Mouse (Mus musculus) midbrain, embryonic 16.5 days (tissue): ENCODE measurements around the gene Pomgnt1. TPM values are rescaled to one million over a fixed set of nuclear protein-coding genes. Genes with fewer than 3 reads are reported as not detected.

Experiments
- ATAC-seq: fragments of 200-750 bp; cut with Nextera tagmentation; 2 replicates; pipeline ENCODE4 v1.8.0; 2017; ENCODE audit warnings: moderate TSS enrichment
- H3K27ac ChIP-seq: fragments of 300-500 bp; sonication (generic); 2 replicates; pipeline ENCODE4 v1.5.1; 2014; ENCODE audit warnings: mild to moderate bottlenecking, low read length, mixed read lengths
- H3K27me3 ChIP-seq: fragments of 300-500 bp; sonication (generic); 2 replicates; pipeline ENCODE4 v1.6.1; 2014; ENCODE audit warnings: low read depth, low read length, mixed read lengths; ENCODE audit not compliant: control insufficient read depth, insufficient read depth
- H3K36me3 ChIP-seq: fragments of 300-500 bp; sonication (generic); 2 replicates; pipeline ENCODE4 v1.6.1; 2014; ENCODE audit warnings: mild to moderate bottlenecking, low read length, moderate library complexity, mixed read lengths; ENCODE audit not compliant: control insufficient read depth, insufficient read depth
- H3K4me1 ChIP-seq: fragments of 300-500 bp; sonication (generic); 2 replicates; pipeline ENCODE4 v1.6.1; 2014; ENCODE audit warnings: mild to moderate bottlenecking, low read length, mixed read lengths; ENCODE audit not compliant: control insufficient read depth, insufficient read depth
- H3K4me2 ChIP-seq: fragments of 300-500 bp; sonication (generic); 2 replicates; pipeline ENCODE4 v1.6.1; 2014; ENCODE audit warnings: mild to moderate bottlenecking, low read length, mixed read lengths
- H3K4me3 ChIP-seq: fragments of 300-500 bp; sonication (generic); 2 replicates; pipeline ENCODE4 v1.5.1; 2014; ENCODE audit warnings: low read depth, mild to moderate bottlenecking, low read length, moderate library complexity, mixed read lengths
- H3K9ac ChIP-seq: fragments of 300-500 bp; sonication (generic); 2 replicates; pipeline ENCODE4 v1.6.1; 2014; ENCODE audit warnings: low read depth, low read length, mixed read lengths
- H3K9me3 ChIP-seq: fragments of 300-500 bp; sonication (generic); replicated peaks from 2 replicates; pipeline ENCODE4 v1.6.1; 2014; ENCODE audit warnings: mild to moderate bottlenecking, low read length, mixed read lengths; ENCODE audit not compliant: control insufficient read depth, poor library complexity, severe bottlenecking
- WGBS: fragments of 180-500 bp; shearing (Covaris S2); extraction: QIAGEN DNeasy Blood & Tissue Kit; methylation state at CpG from one replicate; pipeline ENCODE4 v1.1.7; 2014; 5-methylcytosine and 5-hydroxymethylcytosine counted together
- polyA plus RNA-seq: library from polyadenylated mRNA; unstranded; fragments of >200 nt; fragmentation: Nextera tagmentation; extraction: Ambion mirVana; gene quantifications from 2 replicates; pipeline ENCODE4 v1.2.1, GENCODE M21; 2015

Pomgnt1 gene
- polyA plus RNA-seq, 1 experiment from 2014 or later, result 68.8 TPM

- H3K9ac ChIP-seq, result 0 out of 2 replicates have a peak overlapping the region, but pooled peaks have one; percentile 25
- H3K36me3 ChIP-seq, result no peaks in the 10 kb centered on the region
- no peaks in the 10 kb centered on the region for H3K9me3 ChIP-seq
- no peak for ATAC-seq
- no peak overlapping the region for H3K4me3 ChIP-seq
- H3K27me3 ChIP-seq, result no peaks in the 10 kb centered on the region
- 65% methylated on average over 6 of the region's 6 CpGs for WGBS
- peaks cover 13% of the 10 kb centered on the region for H3K4me1 ChIP-seq
- H3K4me2 ChIP-seq, result no peak overlapping the region
- no peak overlapping the region for H3K27ac ChIP-seq
These were observed 4.3 kb downstream of the Pomgnt1 start for GRCm38 (mm10) chr4:116127956-116128355.

- no peaks in the 10 kb centered on the region for H3K27me3 ChIP-seq
- no peak overlapping the region for H3K4me3 ChIP-seq
- no peak overlapping the region for H3K9ac ChIP-seq
- H3K27ac ChIP-seq, result no peak overlapping the region
- H3K4me2 ChIP-seq, result no peak overlapping the region
- no peaks in the 10 kb centered on the region for H3K9me3 ChIP-seq
- no peak for ATAC-seq
- WGBS, result 85% methylated on average over 4 of the region's 4 CpGs
- H3K4me1 ChIP-seq, result no peaks in the 10 kb centered on the region; the same call in 1 of the 2 replicates
- H3K36me3 ChIP-seq, result no peaks in the 10 kb centered on the region
These were observed 9.5 kb downstream of the Pomgnt1 start for GRCm38 (mm10) chr4:116133126-116133525.

DNA sequence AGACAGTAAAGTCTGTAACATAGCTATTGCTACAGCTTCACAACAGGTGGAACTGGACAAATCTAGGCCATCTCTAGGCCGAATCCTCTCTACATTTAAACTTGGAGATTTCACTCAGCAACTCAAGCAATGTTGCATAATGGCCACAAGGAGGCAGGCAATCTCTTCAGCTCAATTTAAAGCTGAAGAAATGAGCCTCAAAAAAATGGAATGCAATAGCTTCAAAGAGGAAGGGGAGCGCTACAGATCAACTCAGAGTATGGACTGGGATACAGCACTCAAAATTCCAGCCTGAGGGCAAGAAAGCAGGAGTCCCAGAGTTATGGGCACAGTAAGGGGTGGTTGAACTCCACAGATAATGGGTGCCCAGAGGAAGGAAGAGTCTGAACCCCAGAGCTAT lies 11.3 kb downstream of the Pomgnt1 start:
- H3K9me3 ChIP-seq, result no peaks in the 10 kb centered on the region
- H3K27ac ChIP-seq, result no peak overlapping the region
- H3K27me3 ChIP-seq, result no peaks in the 10 kb centered on the region
- WGBS, result 26% methylated on average over 2 of the region's 2 CpGs
- no peak overlapping the region for H3K9ac ChIP-seq
- no peaks in the 10 kb centered on the region for H3K36me3 ChIP-seq
- peak; percentile 47; the same call in 1 of the 2 replicates for ATAC-seq
- no peak overlapping the region for H3K4me2 ChIP-seq
- no peaks in the 10 kb centered on the region; the same call in 1 of the 2 replicates for H3K4me1 ChIP-seq
- no peak overlapping the region for H3K4me3 ChIP-seq

DNA sequence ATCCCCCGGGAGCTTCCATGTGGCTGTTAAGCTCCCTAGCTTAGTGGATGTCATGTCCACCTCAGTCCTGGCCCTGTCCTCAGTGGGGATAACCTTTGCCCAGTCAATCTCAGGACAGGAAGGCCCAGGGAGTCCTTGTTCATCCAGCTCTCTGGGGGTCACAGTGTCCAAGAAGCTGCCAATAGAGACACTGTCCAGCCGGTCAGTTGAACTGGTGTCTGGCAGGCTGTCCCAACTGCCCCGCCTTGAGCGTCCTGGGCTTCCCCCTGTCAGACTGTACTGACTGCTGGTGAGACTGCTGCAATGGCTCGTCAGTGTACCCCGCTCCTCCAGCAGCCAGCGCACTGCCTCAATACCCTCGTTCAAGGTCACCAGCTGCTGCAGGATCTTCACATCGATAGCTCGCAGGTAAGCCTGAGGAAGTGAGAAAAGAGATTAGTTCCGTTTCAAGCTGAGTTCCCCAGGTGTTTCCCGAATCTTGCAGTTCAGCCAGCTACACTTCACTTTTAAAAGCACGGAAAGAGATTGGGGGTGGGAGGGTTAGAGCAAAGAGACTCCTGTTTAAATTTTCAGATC lies 13.9 kb downstream of the Pomgnt1 start:
- Histone ChIP-seq H3K4me3 (no peak overlapping the region), H3K4me2 (no peak overlapping the region), H3K9ac (no peak overlapping the region), H3K9me3 (no peaks in the 10 kb centered on the region), H3K4me1 (peaks cover 4% of the 10 kb centered on the region; the same call in 1 of the 2 replicates), H3K27me3 (no peaks in the 10 kb centered on the region), H3K36me3 (no peaks in the 10 kb centered on the region), H3K27ac (no peak overlapping the region)
- ATAC-seq, result no peak
- WGBS, result 46% methylated on average over 13 of the region's 13 CpGs

DNA sequence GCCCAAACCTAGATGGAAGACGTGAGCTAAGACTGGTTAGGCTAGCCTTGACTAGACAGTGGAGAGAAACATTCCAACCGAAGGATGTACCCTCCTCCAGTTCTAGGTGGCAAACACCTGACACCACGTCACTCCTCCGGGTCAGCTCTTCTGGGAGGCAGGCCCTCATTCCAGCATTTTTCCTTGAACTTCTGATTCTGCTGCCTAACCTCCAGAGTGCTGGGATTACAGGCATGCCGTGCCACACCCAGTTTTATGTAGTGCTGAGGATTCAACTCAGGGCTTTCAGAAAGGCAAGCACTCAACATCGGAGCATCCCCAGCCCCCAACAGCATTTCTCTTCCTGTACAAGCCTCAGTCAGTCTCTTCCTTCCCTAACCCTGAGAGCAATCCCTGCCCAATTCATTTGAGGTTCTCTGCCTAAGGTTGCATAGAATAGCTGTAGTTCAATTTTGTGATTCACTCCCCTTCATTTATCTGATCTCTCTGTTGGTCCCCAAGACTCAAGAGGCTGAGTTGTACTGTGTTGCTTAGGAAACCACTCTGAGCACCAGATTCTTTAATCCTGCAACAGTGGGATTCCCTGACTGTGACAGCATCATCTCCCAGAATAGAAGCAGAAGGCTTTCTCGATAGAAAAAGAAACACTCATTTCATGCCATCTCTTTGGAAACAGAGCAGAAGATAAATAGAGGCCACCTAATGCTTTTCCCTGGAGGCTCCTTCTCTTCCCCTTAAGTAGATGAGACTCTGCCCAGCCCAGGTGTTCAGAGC lies 17.3 kb downstream of the Pomgnt1 start:
- Histone ChIP-seq H3K36me3 (no peaks in the 10 kb centered on the region), H3K9me3 (no peaks in the 10 kb centered on the region), H3K9ac (no peak overlapping the region), H3K4me2 (no peak overlapping the region), H3K27ac (no peak overlapping the region), H3K4me1 (peaks cover 7% of the 10 kb centered on the region; the same call in 1 of the 2 replicates), H3K4me3 (no peak overlapping the region), H3K27me3 (no peaks in the 10 kb centered on the region)
- ATAC-seq, result no peak
- 77% methylated on average over 7 of the region's 7 CpGs for WGBS

DNA sequence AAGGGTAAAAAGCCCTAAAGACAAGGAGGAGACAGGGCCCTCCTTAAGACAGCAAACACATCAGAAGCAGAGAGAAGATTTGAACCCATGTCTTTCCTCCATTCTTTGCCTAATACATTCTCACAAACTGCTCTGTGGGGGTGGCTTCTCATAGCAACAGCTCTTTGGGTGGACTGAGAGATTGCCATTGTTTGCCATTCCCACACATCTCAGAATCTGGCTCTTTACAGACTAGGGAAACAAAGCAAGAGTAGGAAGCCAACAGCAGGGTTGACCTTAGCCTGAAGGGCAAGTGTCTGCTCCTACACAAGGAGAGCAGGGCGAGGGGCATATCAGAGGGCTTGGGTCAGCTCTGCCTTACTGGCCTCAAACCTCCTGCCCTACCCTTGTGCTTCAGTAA lies 18.1 kb downstream of the Pomgnt1 start:
- H3K4me1 ChIP-seq, result peaks cover 7% of the 10 kb centered on the region; the same call in 1 of the 2 replicates
- no peak for ATAC-seq
- no peak overlapping the region for H3K9ac ChIP-seq
- H3K4me3 ChIP-seq, result no peak overlapping the region
- WGBS, result 87% methylated on average over 1 of the region's 1 CpGs
- H3K9me3 ChIP-seq, result no peaks in the 10 kb centered on the region
- H3K4me2 ChIP-seq, result no peak overlapping the region
- no peak overlapping the region for H3K27ac ChIP-seq
- H3K27me3 ChIP-seq, result no peaks in the 10 kb centered on the region
- no peaks in the 10 kb centered on the region for H3K36me3 ChIP-seq

- WGBS, result 83% methylated on average over 7 of the region's 7 CpGs
- H3K9me3 ChIP-seq, result no peaks in the 10 kb centered on the region
- H3K9ac ChIP-seq, result no peak overlapping the region
- no peaks in the 10 kb centered on the region for H3K27me3 ChIP-seq
- peaks cover 7% of the 10 kb centered on the region; the same call in 1 of the 2 replicates for H3K4me1 ChIP-seq
- H3K4me3 ChIP-seq, result no peak overlapping the region
- H3K36me3 ChIP-seq, result no peaks in the 10 kb centered on the region
- no peak for ATAC-seq
- H3K4me2 ChIP-seq, result no peak overlapping the region
- no peak overlapping the region for H3K27ac ChIP-seq
These were observed 18.6 kb downstream of the Pomgnt1 start for GRCm38 (mm10) chr4:116142269-116142668.

DNA sequence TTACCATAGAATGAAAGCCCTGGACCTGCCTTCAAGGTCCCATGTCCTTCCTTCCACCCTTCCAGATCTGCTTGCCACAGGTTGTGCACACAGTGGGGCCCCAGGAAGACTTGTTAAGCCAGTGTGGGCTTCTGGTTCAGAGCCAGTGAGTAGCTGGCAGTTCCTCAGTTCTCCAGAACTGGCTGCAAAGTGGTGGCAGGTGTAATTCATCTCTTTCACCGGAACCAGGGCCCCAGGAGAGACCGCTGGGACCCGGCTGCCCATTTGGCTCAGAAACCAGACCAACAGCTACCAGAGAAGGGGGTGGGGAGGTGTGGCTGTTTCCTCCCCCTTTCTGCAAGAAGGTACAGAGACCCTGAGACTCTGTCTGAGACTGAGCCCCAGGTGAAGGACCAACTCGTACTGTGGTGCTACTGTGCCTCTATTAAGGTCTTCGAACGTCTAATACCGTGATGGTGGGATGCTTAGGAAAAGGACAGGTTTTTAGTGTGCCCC lies 19.7 kb downstream of the Pomgnt1 start:
- peak overlapping the region; percentile 92 for H3K4me2 ChIP-seq
- no peaks in the 10 kb centered on the region for H3K36me3 ChIP-seq
- no peaks in the 10 kb centered on the region for H3K9me3 ChIP-seq
- 17% methylated on average over 7 of the region's 7 CpGs for WGBS
- H3K27me3 ChIP-seq, result no peaks in the 10 kb centered on the region
- H3K9ac ChIP-seq, result no peak overlapping the region
- peak overlapping the region; percentile 60 for H3K4me3 ChIP-seq
- peaks cover 7% of the 10 kb centered on the region; the same call in 1 of the 2 replicates for H3K4me1 ChIP-seq
- no peak overlapping the region for H3K27ac ChIP-seq
- no peak for ATAC-seq
